Mouse (Mus musculus) embryonic facial prominence, embryonic 14.5 days (tissue): ENCODE results near the gene Glis2. TPM values are rescaled to one million over a fixed set of nuclear protein-coding genes. Genes with fewer than 3 reads are reported as not detected.

Experiments
- ATAC-seq: fragments of 200-750 bp; cut with Nextera tagmentation; 2 replicates; pipeline ENCODE4 v1.8.0; 2017; ENCODE audit warnings: low read depth, moderate number of reproducible peaks, moderate TSS enrichment
- DNase-seq: peaks from one replicate; pipeline ENCODE4 v3.0.0-alpha.2; 2015; ENCODE audit warnings: low spot score
- H3K27ac ChIP-seq: fragments of 300-500 bp; sonication (generic); replicated peaks from 2 replicates; pipeline ENCODE4 v1.5.1; 2014; ENCODE audit warnings: low read depth, mild to moderate bottlenecking, low read length, moderate library complexity
- H3K27me3 ChIP-seq: fragments of 300-500 bp; sonication (generic); replicated peaks from 2 replicates; pipeline ENCODE4 v1.6.1; 2014; ENCODE audit warnings: low read length; ENCODE audit not compliant: control insufficient read depth, insufficient read depth
- H3K36me3 ChIP-seq: fragments of 300-500 bp; sonication (generic); 2 replicates; pipeline ENCODE4 v1.6.1; 2014; ENCODE audit warnings: low read length, mixed read lengths; ENCODE audit not compliant: control insufficient read depth, insufficient read depth
- H3K4me1 ChIP-seq: fragments of 300-500 bp; sonication (generic); 2 replicates; pipeline ENCODE4 v1.6.1; 2014; ENCODE audit warnings: antibody characterized with exemption, low read length; ENCODE audit not compliant: control insufficient read depth, insufficient read depth
- H3K4me2 ChIP-seq: fragments of 300-500 bp; sonication (generic); 2 replicates; pipeline ENCODE4 v1.6.1; 2014; ENCODE audit warnings: low read depth, mild to moderate bottlenecking, low read length, moderate library complexity, mixed read lengths
- H3K4me3 ChIP-seq: fragments of 300-500 bp; sonication (generic); 2 replicates; pipeline ENCODE4 v1.5.1; 2014; ENCODE audit warnings: low read depth, mild to moderate bottlenecking, low read length
- H3K9ac ChIP-seq: fragments of 300-500 bp; sonication (generic); 2 replicates; pipeline ENCODE4 v1.6.1; 2014; ENCODE audit warnings: low read depth, mild to moderate bottlenecking, low read length, moderate library complexity, mixed read lengths
- H3K9me3 ChIP-seq: fragments of 300-500 bp; sonication (generic); 2 replicates; pipeline ENCODE4 v1.6.1; 2016; ENCODE audit warnings: low read length; ENCODE audit not compliant: control insufficient read depth
- WGBS: fragments of 180-500 bp; shearing (Covaris S2); extraction: QIAGEN DNeasy Blood & Tissue Kit; methylation state at CpG from one replicate; pipeline ENCODE4 v1.1.7; 2014; 5-methylcytosine and 5-hydroxymethylcytosine counted together
- polyA plus RNA-seq: library from polyadenylated mRNA; unstranded; fragments of >200 nt; fragmentation: Nextera tagmentation; extraction: Ambion mirVana; gene quantifications from 2 replicates; pipeline ENCODE4 v1.2.1, GENCODE M21; 2014

Glis2 gene
- polyA plus RNA-seq, 1 experiment from 2014 or later = 34.7 TPM

DNA sequence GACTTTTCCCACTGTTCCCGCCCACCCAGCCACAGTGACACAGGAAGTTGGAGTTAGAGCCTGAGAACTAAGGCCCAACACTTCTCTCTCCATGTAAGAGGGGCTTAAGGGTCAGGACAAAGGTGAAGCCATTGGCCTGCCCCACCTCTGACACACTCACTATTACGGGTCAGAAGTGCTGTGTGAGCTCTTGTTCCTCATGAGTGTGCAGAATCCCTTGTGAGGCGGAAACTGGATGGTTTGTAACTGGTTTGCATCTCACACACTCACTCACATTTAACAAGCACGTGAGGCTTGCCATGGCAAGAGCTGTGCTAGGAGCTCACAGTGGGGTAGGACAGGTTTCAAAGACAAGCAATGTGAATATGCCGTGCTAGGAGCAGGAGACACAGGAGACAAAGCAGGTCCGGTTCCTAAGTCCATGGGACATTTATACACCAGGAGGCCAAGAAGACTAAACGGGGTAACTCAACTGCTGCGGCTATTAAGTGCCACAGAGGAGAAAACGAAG is 62.1 kb downstream of the Glis2 start:
- H3K9ac ChIP-seq = no peak overlapping the region
- H3K4me1 ChIP-seq = peaks cover 54% of the 10 kb centered on the region
- H3K27ac ChIP-seq = peak overlapping the region; percentile 94
- no peak overlapping the region for H3K4me2 ChIP-seq
- ATAC-seq (no peak), DNase-seq (no peak)
- H3K36me3 ChIP-seq = peaks cover 18% of the 10 kb centered on the region; the same call in 1 of the 2 replicates
- no peak overlapping the region for H3K4me3 ChIP-seq
- WGBS = 70% methylated on average over 9 of the region's 9 CpGs
- no peaks in the 10 kb centered on the region for H3K9me3 ChIP-seq
- no peaks in the 10 kb centered on the region for H3K27me3 ChIP-seq

DNA sequence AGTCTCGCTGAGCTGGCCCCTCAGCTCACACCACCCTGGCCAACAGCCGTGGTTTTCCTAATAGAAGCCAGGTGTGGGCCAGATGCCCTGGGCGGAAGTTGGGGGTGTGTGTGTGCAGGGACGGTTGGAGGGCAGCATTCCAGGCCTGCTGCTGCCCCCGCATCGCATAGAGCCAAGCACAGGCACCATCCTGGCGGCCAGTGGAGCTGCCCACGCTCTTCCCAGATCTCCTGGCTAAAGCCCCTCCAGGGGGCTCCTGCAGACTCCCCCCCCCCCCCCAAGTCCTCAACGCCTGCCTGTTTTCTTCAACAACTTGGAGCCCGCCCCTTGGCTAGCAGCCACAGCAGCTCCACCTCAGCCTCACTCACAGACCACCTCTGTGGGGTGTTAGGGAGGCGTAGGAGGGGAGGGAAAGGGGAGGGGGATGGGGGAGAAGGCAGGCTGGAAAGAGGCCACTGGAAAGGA is 64.3 kb downstream of the Glis2 start:
- Histone ChIP-seq H3K4me1 (peaks cover 37% of the 10 kb centered on the region), H3K4me3 (no peak overlapping the region)
- DNase-seq = peak; percentile 93

DNA sequence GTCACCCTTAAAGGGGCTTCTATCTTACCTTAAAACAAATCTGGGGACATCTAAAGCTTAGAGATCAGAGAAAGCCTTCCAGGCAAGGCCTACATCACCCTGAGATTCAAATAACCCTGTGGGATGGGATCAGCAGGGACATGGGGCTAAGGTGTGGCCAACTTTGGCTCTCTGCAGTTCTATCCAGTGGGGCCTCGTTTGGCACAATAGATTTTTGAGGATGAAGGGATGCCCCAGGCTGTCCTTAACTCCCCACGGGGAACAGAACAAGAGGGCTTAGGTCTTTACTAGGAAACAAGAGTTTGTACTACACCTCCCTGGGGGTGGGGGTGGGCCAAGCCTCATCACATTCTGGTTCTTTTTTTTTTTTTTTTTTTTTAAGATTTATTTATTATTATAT is 64.8 kb downstream of the Glis2 start:
- DNase-seq = no peak
- Histone ChIP-seq H3K9me3 (no peaks in the 10 kb centered on the region), H3K27me3 (no peaks in the 10 kb centered on the region), H3K9ac (peak overlapping the region; percentile 45), H3K36me3 (peaks cover 14% of the 10 kb centered on the region; the same call in 1 of the 2 replicates), H3K4me1 (peaks cover 37% of the 10 kb centered on the region), H3K4me3 (no peak overlapping the region), H3K27ac (peak overlapping the region; percentile 94), H3K4me2 (peak overlapping the region; percentile 33; the same call in 1 of the 2 replicates)
- 32% methylated on average over 2 of the region's 2 CpGs for WGBS
- peak; percentile 0; the same call in 1 of the 2 replicates for ATAC-seq

More for the DNA sequence above, 64.3 kb downstream of the Glis2 start:
- ATAC-seq = peak; percentile 88
- no peaks in the 10 kb centered on the region for H3K27me3 ChIP-seq
- H3K36me3 ChIP-seq = peaks cover 14% of the 10 kb centered on the region; the same call in 1 of the 2 replicates
- H3K9ac ChIP-seq = peak overlapping the region; percentile 35; the same call in 1 of the 2 replicates
- H3K9me3 ChIP-seq = no peaks in the 10 kb centered on the region
- H3K4me2 ChIP-seq = peak overlapping the region; percentile 33
- WGBS = 11% methylated on average over 10 of the region's 11 CpGs
- peak overlapping the region; percentile 94 for H3K27ac ChIP-seq

DNA sequence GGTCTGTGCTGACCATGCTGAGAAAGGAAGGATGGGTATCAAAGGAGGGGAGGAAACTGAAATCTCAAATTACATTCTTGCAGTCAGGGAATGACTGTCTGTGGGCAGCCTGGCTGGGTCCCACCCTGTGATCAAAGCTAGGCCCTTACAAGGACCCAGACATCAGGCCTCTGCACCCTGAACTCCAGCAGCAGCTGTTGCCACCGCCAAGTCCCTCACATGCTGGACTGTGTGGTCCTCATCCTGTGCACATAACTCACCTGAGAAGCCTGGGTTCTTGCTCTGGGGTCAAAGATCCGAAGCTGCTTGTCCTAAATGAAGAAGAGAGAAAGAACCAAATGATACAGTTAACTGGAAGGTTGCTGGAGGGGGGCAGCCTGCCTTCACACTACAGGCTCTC is 67.1 kb downstream of the Glis2 start:
- Histone ChIP-seq H3K27me3 (no peaks in the 10 kb centered on the region), H3K36me3 (peaks cover 32% of the 10 kb centered on the region), H3K4me3 (no peak overlapping the region), H3K9me3 (no peaks in the 10 kb centered on the region), H3K27ac (no peak overlapping the region), H3K4me2 (no peak overlapping the region), H3K4me1 (peaks cover 22% of the 10 kb centered on the region), H3K9ac (no peak overlapping the region)
- ATAC-seq (no peak), DNase-seq (no peak)
- WGBS = 76% methylated on average over 2 of the region's 2 CpGs

DNA sequence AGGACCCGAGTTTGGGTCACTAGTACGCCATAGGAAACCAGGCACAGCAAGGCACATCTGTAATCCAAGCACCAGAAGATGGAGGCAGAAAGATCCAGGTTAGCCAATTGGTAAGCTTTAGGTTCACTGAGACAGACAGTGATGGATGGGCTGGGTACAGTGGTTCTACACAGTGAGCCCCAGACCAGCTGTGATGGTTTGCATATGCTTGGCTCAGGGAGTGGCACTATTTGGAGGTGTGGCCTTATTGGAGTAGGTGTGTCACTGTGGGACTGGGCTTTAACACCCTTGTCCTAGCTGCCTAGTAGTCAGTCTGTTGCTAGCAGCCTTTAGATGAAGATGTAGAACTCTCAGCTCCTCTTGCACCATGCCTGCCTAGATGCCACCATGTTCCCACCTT is 69.3 kb downstream of the Glis2 start:
- H3K36me3 ChIP-seq = peaks cover 49% of the 10 kb centered on the region
- no peaks in the 10 kb centered on the region for H3K27me3 ChIP-seq
- no peak overlapping the region for H3K27ac ChIP-seq
- H3K4me3 ChIP-seq = no peak overlapping the region
- DNase-seq (no peak), ATAC-seq (no peak)
- H3K4me2 ChIP-seq = no peak overlapping the region
- no peaks in the 10 kb centered on the region for H3K9me3 ChIP-seq
- WGBS = 76% methylated on average over 2 of the region's 2 CpGs
- H3K4me1 ChIP-seq = peaks cover 10% of the 10 kb centered on the region
- H3K9ac ChIP-seq = no peak overlapping the region

DNA sequence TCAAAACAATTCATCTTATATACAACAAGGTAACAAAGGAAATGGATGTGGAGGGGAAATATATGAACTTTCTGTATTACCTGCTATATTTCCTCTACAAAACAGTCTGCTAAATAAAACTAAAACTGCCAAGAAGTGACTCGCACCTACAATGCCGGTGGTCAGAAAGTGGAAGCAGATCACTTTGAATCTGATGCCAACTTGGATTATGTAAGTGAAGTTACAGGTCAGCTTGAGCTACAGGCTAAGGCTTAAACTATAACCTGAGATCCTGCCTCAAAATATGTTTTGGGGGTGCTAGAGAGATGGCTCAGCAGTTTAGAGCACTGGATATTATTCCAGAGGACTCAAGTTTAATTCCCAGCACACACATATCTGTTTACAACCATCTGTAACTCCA is 71.2 kb downstream of the Glis2 start:
- Histone ChIP-seq H3K36me3 (peaks cover 63% of the 10 kb centered on the region), H3K9ac (no peak overlapping the region), H3K27ac (no peak overlapping the region), H3K4me2 (no peak overlapping the region), H3K4me3 (no peak overlapping the region), H3K9me3 (no peaks in the 10 kb centered on the region), H3K27me3 (no peaks in the 10 kb centered on the region), H3K4me1 (no peaks in the 10 kb centered on the region)
- no peak for DNase-seq
- ATAC-seq = no peak
- WGBS = 90% methylated on average over 2 of the region's 2 CpGs

DNA sequence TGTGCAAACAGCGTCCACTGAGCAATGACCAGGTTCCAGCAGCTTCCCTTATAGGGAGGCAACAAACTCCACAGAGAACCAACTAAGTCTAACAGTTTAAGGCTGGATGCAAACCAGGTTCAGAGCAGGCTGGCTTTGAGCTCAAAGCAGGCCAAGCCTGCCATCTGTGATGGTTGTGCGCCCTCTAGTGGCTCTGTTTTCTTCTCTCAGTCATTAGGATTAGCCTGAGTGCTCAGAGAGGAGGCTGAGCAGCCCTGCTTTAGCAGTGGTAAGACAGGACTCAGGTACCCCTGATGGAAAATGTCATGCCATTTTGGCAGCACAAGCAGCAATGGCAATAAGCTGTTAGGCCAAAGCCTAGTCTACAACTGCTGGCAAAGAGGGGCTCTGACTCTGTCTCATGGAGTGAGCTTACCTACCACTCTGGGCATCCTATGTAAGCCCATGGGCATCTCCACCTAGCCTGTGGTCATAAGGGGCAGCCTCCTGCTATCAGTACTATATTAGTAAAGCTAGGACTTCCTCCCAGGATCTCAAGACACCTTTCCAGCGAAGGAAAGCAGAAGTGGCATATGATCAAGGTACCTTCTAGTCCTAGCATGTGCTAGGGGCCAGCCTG is 72.8 kb downstream of the Glis2 start:
- DNase-seq (peak; percentile 94), ATAC-seq (peak; percentile 91)
- no peak overlapping the region for H3K4me3 ChIP-seq
- no peaks in the 10 kb centered on the region for H3K4me1 ChIP-seq
- peak overlapping the region; percentile 42; the same call in 1 of the 2 replicates for H3K9ac ChIP-seq
- WGBS = 27% methylated on average over 3 of the region's 3 CpGs
- no peaks in the 10 kb centered on the region for H3K9me3 ChIP-seq
- H3K27ac ChIP-seq = peak overlapping the region; percentile 21; the same call in 1 of the 2 replicates
- H3K4me2 ChIP-seq = no peak overlapping the region
- peaks cover 52% of the 10 kb centered on the region for H3K36me3 ChIP-seq
- H3K27me3 ChIP-seq = no peaks in the 10 kb centered on the region

DNA sequence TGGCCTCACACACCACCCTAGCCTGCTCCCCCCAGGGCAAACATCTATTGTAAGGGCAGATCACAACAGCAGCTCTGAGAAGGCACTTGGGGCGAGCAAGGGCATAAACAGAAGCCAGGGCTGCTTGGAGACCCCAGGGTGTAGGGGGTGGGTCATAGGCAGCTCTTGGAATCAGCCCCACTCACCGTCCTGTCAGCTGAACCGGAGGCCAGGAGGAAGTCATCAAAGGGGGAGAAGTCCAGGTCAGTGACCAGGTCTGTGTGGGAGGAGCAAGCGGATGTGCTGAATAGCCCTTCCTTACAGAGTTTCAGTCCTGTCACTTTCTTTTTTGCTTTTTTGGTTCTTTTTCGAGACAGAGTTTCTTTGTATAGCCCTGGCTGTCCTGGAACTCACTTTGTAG is 75.8 kb downstream of the Glis2 start:
- H3K27me3 ChIP-seq = no peaks in the 10 kb centered on the region
- no peak for DNase-seq
- no peak overlapping the region for H3K27ac ChIP-seq
- no peak overlapping the region for H3K4me2 ChIP-seq
- H3K9ac ChIP-seq = no peak overlapping the region
- 75% methylated on average over 5 of the region's 5 CpGs for WGBS
- H3K4me1 ChIP-seq = no peaks in the 10 kb centered on the region
- no peak for ATAC-seq
- H3K36me3 ChIP-seq = peaks cover 64% of the 10 kb centered on the region
- no peaks in the 10 kb centered on the region for H3K9me3 ChIP-seq
- H3K4me3 ChIP-seq = no peak overlapping the region

DNA sequence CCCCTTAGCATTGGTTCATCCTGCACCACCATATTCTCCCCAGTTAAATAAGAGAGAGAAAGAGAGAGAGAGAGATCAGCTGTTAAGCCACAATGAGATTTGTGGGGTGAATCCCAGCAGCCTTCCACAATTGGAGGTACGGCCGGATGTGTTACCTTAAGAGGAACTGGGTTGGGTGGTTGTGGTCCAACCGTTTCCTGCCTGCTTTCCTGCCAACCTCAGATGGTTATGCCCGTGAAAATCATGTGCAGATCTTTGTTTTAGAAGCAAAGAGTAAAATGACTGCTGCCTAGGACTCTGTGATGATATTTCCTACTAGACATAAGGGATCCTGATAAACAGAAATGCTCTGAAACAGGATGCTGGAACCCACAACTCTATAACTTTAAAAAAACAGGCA is 79.6 kb downstream of the Glis2 start:
- no peak for DNase-seq
- H3K4me3 ChIP-seq = no peak overlapping the region
- H3K4me2 ChIP-seq = no peak overlapping the region
- WGBS = 77% methylated on average over 4 of the region's 4 CpGs
- no peak for ATAC-seq
- no peak overlapping the region for H3K9ac ChIP-seq
- H3K9me3 ChIP-seq = no peaks in the 10 kb centered on the region
- H3K27me3 ChIP-seq = no peaks in the 10 kb centered on the region
- H3K36me3 ChIP-seq = peaks cover 45% of the 10 kb centered on the region
- H3K27ac ChIP-seq = no peak overlapping the region
- peaks cover 6% of the 10 kb centered on the region; the same call in 1 of the 2 replicates for H3K4me1 ChIP-seq
